Mouse (Mus musculus): ENCODE measurements around the gene Ppfibp2.

DNA sequence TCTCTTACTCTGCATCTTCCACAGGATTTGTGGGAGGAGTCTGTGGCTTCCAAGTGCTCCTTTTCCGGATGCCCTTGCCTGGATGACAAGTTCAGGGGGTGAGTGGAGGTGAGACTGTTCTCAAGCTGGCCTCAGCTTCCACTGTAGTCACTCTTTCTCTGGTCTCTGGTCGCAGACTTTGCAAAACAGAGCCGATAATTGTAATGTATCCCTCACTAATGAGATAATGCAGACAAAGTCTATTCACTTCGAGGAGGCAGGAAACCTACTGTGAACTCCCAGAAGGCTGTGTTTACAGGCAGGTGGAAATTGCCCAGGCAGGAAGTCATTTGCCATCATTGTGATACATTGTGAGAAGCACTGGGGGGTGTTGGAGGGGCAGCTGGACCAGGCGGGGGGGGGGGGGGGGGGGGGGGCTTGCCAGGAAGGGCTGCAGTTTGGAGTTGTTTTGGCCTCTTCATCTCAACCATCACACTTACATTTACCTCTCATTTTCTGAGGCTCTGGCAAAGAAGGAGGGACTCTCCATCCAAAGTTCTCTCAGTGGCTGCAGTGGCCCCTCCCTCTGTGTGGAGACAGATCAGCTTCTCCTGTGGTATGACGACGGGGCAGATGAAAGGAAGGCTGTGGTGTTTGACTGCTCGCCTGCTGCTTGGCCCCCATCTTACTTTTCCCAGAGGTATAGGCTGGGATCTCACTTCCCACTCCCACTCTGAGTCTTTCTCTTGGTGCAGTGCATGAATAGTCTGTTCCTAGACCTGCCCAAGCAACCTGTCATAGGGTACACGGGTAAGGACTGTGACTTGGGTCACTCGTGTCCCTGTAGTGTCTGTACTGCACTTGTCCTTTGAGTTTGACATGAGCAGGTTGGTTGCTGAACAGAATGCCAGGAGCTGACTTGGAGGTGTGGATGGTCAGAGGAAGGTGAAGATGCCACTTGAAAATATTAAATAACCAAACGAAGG, 23.3 kb downstream of the Ppfibp2 start:
- no peak for TF ChIP-seq POLR2A (IDR thresholded peaks at IDR 0.05; ENCODE audit: insufficient read depth, low read length)
- TF ChIP-seq CTCF (IDR thresholded peaks at IDR 0.05; ENCODE audit: low read depth, low read length): no peak
- TF ChIP-seq EP300 (IDR thresholded peaks at IDR 0.05; ENCODE audit: insufficient read depth, low read depth, low read length): peak; percentile 74; the same call in 1 of the 2 replicates
